Mouse (Mus musculus): Measurements from ENCODE around the gene Gdnf. TPM values are rescaled to one million over a fixed set of nuclear protein-coding genes. Genes with fewer than 3 reads are reported as not detected.

Gene Gdnf
- total RNA-seq, 2 experiments from 2014 or later = 0.47 to 0.59 TPM

- intact Hi-C loops (cut with DNase I) = no loop called here
- no peak for DNase-seq (ENCODE audit: low spot score)
Measured at GRCm38 (mm10) chr15:7842398-7842797, 31.8 kb downstream of the Gdnf start.

DNA sequence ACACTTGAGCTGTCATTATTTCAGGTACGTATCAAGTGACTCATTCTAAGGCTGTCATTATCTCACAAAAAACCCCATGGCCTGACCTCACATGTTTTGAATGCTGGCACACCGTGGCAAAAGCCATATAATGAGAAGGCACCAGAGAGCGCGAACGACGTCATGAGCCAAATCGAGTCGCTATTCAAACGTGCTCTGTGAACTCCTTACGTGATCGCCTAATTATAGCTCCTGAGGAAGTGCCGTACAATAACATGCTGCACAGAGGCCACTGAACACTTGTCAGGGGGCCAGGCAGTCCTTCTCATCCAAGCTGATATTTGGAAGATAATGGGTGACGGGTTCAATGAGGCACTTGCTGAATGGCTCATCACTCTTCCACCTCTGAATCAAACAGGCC, 46.8 kb downstream of the Gdnf start:
- intact Hi-C loops (cut with DNase I) = no loop called here
- no peak for DNase-seq (ENCODE audit: low spot score)

DNA sequence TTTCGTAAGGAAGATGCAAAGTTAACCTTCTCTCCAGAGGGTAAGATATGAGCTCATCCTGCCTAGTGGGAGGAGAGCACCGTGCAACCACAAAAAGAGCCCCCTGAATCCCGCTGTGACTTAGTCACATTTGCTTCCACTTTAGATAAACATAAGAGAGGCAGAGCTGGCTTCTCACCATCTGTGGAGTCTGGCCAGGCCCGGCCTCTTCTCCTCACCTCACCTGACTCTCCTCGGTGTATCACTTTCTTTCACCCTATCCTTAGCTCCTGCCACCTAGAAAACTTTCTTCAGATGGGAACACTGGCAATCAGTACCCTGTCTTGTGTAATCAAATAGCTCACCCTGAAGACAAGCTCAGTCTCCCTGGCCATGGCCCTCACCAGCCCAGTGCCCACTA, 48.2 kb downstream of the Gdnf start:
- intact Hi-C loops (cut with DNase I) = no loop called here
- DNase-seq (ENCODE audit: low spot score) = no peak

GRCm38 (mm10) chr15:7862890-7863289, 52.2 kb downstream of the Gdnf start:
- no peak for DNase-seq (ENCODE audit: low spot score)
- intact Hi-C loops (cut with DNase I) = no loop called here

DNA sequence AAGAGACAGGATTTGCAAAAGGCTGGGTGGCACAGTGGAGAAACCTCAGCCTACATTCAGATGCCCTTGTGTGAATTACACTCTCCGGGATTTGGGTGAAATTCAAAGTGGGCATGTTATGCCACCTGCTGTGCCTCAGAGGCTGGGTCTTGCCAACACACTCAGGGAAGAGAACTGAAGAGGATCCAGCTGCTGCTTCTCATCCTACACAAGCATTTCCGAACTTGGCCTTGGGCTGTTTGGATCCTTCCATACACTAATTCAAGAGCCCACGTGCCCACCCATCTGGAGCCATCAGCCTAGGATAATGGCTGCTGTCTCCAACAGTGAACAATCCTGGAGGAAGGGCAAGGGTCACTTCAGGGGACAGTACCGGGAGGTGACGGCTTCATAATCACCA, 52.7 kb downstream of the Gdnf start:
- intact Hi-C loops (cut with DNase I) = no loop called here
- no peak for DNase-seq (ENCODE audit: low spot score)

GRCm38 (mm10) chr15:7865305-7865704, 54.7 kb downstream of the Gdnf start:
- no peak for DNase-seq (ENCODE audit: low spot score)
- intact Hi-C loops (cut with DNase I) = no loop called here

GRCm38 (mm10) chr15:7872473-7872872, 61.8 kb downstream of the Gdnf start:
- no peak for DNase-seq (ENCODE audit: low spot score)
- intact Hi-C loops (cut with DNase I) = no loop called here

DNA sequence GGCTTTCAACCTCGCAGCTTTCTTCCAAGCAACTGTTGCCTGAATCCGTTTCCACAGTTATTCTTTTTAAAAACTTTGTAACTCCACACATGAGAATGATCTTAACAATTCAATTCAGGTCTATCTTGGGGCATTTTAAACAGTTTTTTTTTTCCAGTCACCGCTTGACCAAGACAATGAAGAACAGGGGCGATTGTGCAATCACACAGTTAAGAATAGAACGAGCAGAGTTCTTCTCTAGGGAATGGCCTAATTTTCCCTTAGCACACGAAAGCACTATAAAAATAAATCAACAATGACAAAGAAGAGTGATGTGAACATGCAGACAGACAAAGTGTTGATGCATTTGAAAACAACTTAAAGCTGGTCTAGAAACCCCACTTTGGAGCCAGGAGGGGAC, 65.2 kb downstream of the Gdnf start:
- intact Hi-C loops (cut with DNase I) = no loop called here

DNA sequence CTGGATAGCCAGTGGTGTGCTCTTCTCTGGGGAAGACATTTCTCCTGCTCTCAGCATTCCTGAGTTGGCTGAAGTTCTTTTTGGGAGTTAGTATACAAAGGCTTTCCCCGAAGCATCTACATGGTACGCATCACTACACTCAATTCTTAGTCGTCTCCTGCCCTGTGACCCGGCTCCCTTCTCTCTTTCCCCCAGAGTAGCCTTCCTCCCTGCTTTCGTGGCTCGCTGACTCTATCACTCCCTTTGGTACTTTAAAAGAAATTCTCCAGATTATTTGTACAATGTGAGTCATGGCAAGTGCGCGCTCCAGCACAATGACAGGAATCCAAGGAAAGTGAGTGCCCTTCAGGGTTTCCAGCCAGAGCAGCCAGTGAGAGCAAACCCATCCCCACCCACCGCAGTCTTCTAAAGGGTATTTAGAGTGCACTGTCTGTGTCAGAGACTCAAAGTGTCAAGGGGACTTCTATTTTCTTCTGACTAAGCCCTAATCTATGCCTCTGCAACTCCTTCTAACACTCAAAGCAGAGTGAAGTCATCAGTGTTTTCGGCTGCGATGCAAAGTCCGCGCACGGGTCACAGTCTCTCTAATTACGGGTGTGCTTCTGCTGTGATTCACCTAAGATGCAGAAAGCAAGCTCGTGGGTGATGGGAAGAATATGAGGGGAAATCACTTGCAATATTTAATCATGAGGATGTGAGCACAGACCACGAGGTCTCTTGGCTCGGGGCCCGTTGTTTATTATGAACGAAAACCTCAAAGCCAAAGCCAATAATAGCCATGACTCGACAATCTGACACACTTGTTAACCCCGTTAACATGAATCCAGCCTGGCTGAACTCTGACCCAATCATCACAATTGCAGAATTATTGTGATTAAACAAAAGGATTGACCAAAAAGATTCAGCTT, 67.2 kb downstream of the Gdnf start:
- intact Hi-C loops (cut with DNase I) = no loop called here
- no peak for DNase-seq (ENCODE audit: low spot score)

More for the DNA sequence above, 65.2 kb downstream of the Gdnf start:
- DNase-seq (ENCODE audit: low spot score) = no peak

- intact Hi-C loops (cut with DNase I) = no loop called here
- DNase-seq (ENCODE audit: low spot score) = no peak
Measured at GRCm38 (mm10) chr15:7878861-7879260, 68.2 kb downstream of the Gdnf start.

DNA sequence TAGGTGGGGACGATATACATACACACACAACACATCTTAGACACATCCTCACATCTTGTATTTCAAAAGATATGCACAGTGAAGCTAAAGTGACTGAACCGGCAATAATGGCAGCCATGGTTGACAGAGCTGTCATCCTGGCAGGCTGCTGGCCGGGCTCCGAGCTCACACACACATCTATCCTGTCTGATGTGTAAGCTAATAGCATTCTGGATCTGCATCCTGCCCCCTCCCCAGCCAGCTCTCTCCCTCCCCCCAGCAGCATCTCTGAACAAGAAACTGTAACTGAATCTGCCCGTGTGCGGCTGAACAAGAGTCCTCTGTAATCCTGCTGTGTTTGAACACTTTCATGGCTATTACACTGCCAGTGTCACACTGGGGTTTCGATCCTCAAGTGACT, 69.3 kb downstream of the Gdnf start:
- DNase-seq (ENCODE audit: low spot score) = no peak
- intact Hi-C loops (cut with DNase I) = no loop called here

DNA sequence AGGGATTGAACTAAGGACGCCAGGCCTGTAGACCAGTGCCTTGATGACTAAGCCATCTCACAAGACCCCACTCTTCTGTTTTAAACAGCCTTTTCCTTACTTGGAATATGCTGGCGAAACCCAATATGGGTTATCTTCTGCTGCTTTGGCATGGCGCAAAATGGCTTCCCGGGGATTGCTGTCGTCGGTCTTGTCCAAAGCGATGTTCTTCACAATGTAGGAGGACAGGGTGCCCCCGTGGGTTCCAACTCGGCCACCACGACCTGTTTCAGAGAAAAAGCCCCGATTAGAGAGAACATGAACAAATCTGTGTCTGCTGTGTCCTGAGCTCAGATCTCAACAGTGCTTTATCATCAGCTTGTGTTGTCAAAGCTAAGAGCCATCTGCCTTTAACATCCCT, 73.5 kb downstream of the Gdnf start:
- DNase-seq (ENCODE audit: low spot score) = no peak
- intact Hi-C loops (cut with DNase I) = no loop called here

DNA sequence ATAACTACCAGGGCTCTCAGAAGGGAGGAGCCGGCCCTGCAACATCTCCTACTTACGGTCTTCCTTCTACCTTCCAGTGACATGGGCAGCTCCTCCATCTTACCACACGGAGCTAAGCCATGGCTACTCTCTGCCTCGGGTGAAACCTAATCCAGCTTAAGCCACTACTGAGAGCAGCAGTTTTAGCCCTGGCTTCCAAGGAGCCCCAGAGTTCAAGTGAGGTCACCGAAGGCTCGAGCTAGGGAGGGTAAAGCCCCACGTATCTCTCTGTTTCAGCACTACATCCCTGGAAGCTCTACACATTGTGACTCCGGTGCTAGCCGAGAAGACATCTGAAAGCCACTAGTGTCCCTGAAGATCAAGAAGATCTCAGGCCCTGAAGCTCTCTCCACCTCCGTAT, 74.5 kb downstream of the Gdnf start:
- intact Hi-C loops (cut with DNase I) = no loop called here
- DNase-seq (ENCODE audit: low spot score) = no peak

DNA sequence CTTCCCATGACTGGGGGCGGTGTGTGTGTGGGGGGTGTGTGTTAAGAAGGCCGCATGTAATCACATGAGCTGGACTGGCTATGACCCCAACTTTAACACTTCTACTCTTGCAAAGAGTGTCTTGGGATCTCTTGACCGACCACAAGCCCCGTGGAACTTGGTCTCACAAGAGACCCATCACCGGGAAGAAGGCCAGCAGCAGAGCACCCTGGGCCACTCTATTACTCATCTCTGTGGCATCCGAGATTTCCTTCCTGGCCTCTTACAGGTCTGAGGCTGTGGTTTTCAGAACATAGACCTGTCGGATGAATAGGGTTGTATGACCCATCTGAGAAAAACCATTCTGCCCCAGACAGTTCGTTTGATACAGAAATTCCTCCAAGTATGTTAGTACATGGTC, 75.9 kb downstream of the Gdnf start:
- intact Hi-C loops (cut with DNase I) = no loop called here

More for the DNA sequence above, 75.9 kb downstream of the Gdnf start:
- DNase-seq (ENCODE audit: low spot score) = no peak

Measured in heart, postnatal 25 days (tissue).